Mouse (Mus musculus) hematopoietic multipotent progenitor cell, adult 10-12 weeks (in vitro differentiated cells): ENCODE data around the gene Arl6ip6. TPM values are rescaled to one million over a fixed set of nuclear protein-coding genes. Genes with fewer than 3 reads are reported as not detected.

Experiments
- polyA plus RNA-seq: library from polyadenylated mRNA; stranded (reverse); fragments of >175 nt; gene quantifications from 2 replicates; pipeline ENCODE4 v1.2.3, GENCODE M21; 2012; ENCODE audit warnings: low replicate concordance

The Arl6ip6 gene
- 29.2 and 35.9 TPM in 2 replicates for polyA plus RNA-seq

DNA sequence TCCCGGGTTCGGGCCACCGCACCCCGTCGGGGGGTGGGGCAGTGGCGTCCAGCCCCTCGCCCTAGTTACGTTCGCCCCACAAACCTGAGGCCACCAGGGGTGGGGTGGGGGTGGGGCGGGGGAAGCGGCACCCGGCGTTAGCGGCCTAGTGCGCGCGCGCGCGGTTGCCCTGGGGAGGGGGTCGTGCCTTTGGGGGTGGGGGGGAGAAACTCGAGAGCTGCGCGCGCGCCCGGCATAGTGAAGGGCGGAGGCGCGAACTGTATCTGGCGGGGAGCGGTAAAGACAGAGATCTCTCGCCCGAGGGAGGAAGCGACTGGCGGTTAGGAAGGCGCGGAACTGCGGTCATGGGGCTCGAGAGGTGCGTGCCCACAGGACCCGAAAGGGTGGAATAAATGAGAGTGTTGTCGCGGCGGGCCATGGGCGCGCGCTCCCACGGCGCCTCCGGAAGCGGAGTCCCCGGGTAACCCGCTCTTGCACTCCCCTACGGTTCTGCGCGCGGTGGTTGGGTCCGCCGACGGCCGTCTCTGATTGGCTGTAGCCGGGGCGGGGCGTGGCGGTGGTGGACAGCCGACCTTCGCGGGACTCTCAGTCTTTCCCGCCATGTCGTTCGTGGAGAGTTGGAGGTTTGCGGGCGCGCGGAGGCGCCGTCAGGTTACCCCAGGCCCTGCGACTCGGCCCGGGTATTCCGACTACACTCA, at the start of gene Arl6ip6:
Arl6ip6 (plus strand) TSS at position 204 of the 698 bp plus-strand sequence.

DNA sequence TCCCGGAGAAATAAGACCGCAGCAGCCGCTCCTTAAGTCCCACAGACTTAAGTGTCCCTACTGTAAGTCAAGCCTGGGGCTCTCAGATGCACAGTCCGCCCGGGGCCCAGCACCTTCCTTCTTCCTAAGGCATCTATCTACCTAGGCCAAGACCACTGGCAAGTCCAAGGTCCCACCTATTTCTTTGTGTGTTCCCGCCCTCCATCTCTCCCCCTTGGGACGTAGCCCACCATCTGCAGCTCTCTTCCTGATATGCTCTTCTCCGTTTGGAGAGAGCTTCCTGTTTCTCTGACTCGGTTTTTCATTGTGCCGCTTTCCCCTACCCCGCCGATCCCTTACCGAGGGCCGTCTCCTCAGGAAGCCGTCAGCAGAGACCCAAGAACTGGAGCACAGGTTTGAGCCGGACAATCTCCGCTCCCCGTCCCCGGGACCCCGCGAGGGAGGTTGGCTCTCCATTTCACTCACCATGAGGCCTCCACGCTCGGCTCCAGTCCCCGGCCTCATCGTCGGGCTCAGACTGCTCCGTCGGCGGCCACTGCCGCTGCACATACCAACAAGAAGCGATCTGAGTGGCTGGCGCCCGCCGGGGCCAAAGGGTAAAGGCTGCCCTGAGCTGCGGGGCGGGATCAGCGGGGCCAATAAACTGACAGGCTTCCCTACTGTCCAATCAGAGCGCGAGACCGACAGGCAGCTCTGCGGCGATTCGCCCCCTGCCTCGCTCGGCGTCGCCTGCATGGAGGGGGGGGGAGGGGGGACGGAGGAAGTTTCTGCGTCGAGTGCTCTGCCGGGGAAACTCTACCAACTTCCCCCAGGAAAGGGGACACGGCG, 628 bp upstream of the Arl6ip6 start, which contains the start of gene Prpf40a:
Prpf40a (minus strand) TSS at position 601 of the 828 bp plus-strand sequence.

Other genes with a start within 250 kb of the Arl6ip6 start
- gene Prpf40a, start 442 bp upstream of the Arl6ip6 start, polyA plus RNA-seq = 20.3 and 22.5 TPM in 2 replicates